Mouse (Mus musculus): Measurements from ENCODE around the gene Glo1.

DNA sequence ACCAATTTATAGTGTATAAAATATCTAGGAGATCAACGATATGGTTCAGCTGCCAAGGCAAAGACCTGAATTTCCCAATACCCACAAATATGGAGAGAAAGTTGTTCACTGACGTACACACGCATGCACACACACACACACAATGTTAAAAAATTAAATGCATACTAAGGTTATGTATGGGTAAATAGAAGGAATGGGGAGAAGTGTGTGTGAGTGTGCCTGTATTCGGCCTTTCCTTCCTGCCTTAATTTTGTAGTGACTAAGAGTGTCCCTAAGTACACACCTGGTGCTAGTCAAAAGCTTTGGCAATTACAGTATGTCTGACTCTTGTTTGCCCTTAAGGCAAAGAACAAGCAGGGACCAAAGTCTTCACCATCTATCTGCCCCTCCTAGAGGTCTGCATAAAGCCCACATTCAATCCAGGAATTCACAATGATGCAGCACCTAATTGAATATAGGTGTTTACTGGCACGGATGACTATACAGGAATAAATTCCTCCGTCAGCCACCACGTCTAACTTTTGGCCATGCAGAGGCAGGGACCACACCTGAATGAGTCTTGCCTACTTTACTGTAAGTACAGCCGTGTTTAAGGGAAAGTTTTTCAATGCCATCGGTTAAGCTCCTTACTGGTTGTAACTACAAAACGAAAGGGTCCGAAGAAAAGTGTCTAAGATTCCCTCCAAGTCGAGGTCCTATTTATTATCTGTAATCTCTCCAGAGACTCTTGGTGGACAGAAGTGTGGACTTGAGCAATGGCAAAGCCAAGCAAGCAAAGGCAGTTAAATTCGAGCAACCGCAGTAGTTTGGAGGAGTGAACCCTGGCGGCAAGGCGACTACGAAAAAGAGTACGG is 15.2 kb downstream of the Glo1 start:
- no peak for TF ChIP-seq CTCF (IDR thresholded peaks at IDR 0.05)
- TF ChIP-seq EP300 (IDR thresholded peaks at IDR 0.05; ENCODE audit: insufficient read depth, low read depth, low read length): no peak
- TF ChIP-seq POLR2A (IDR thresholded peaks at IDR 0.05; ENCODE audit: insufficient read depth, low read depth, low read length): no peak
